Mouse (Mus musculus): ENCODE data around the gene Dnajc11. TPM values are rescaled to one million over a fixed set of nuclear protein-coding genes. Genes with fewer than 3 reads are reported as not detected.
A peak's percentile ranks its signal among the peaks of the same experiment; 100 is the strongest.

Dnajc11 gene
- polyA plus RNA-seq, 1 experiment from 2014 or later: 85.8 TPM

- Histone ChIP-seq H3K4me3 (no peak overlapping the region), H3K27ac (no peak overlapping the region), H3K9me3 (no peaks in the 10 kb centered on the region), H3K4me1 (peaks cover 22% of the 10 kb centered on the region), H3K27me3 (ENCODE audit: insufficient read depth, poor library complexity, severe bottlenecking) (no peaks in the 10 kb centered on the region), H3K36me3 (peaks cover 71% of the 10 kb centered on the region)
- DNase-seq (ENCODE audit: low spot score): no peak
- 80% methylated on average over 8 of the region's 8 CpGs for WGBS
Measured at GRCm38 (mm10) chr4:151980699-151981098, 47.2 kb downstream of the Dnajc11 start.

GRCm38 (mm10) chr4:151981363-151981762, 47.9 kb downstream of the Dnajc11 start:
- peak; percentile 89 for DNase-seq (ENCODE audit: low spot score)
- peaks cover 70% of the 10 kb centered on the region for H3K36me3 ChIP-seq
- H3K4me1 ChIP-seq: peaks cover 28% of the 10 kb centered on the region
- no peak overlapping the region for H3K4me3 ChIP-seq
- no peaks in the 10 kb centered on the region for H3K9me3 ChIP-seq
- H3K27me3 ChIP-seq (ENCODE audit: insufficient read depth, poor library complexity, severe bottlenecking): no peaks in the 10 kb centered on the region
- H3K27ac ChIP-seq: no peak overlapping the region
- WGBS: 13% methylated on average over 5 of the region's 5 CpGs

DNA sequence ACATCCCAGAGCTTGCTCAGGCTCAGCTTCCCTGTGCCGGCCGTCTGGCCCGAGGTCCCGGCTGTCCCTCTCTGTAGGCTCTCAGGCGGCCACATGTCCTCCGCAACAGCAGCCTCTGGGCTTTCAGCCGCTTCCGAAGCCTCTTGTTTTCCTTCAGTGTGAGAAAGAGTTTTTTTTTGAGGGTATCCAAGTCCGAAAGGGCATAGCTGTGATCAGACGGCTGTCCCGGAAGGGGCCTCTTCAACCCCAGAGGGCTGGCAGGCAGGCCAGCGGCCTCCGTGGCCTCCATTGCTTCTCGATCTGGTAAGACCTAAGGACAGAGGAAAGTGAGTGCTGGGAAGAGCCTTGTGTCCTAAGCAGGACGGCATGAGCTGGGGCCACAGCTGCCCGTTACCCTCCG, 49.6 kb downstream of the Dnajc11 start:
- no peaks in the 10 kb centered on the region for H3K9me3 ChIP-seq
- H3K4me1 ChIP-seq: peaks cover 34% of the 10 kb centered on the region
- DNase-seq (ENCODE audit: low spot score): no peak
- WGBS: 54% methylated on average over 17 of the region's 17 CpGs
- H3K27ac ChIP-seq: no peak overlapping the region
- no peaks in the 10 kb centered on the region for H3K27me3 ChIP-seq (ENCODE audit: insufficient read depth, poor library complexity, severe bottlenecking)
- peak overlapping the region; percentile 9; the same call in 1 of the 2 replicates for H3K4me3 ChIP-seq
- peaks cover 54% of the 10 kb centered on the region for H3K36me3 ChIP-seq

GRCm38 (mm10) chr4:151983560-151983959, 50.1 kb downstream of the Dnajc11 start:
- WGBS: 24% methylated on average over 8 of the region's 9 CpGs
- peaks cover 36% of the 10 kb centered on the region for H3K4me1 ChIP-seq
- peak overlapping the region; percentile 6; the same call in 1 of the 2 replicates for H3K27ac ChIP-seq
- peaks cover 51% of the 10 kb centered on the region for H3K36me3 ChIP-seq
- H3K27me3 ChIP-seq (ENCODE audit: insufficient read depth, poor library complexity, severe bottlenecking): no peaks in the 10 kb centered on the region
- H3K4me3 ChIP-seq: peak overlapping the region; percentile 9; the same call in 1 of the 2 replicates
- no peaks in the 10 kb centered on the region for H3K9me3 ChIP-seq
- no peak for DNase-seq (ENCODE audit: low spot score)

- H3K4me1 ChIP-seq: peaks cover 42% of the 10 kb centered on the region
- H3K9me3 ChIP-seq: no peaks in the 10 kb centered on the region
- no peak for DNase-seq (ENCODE audit: low spot score)
- no peak overlapping the region for H3K4me3 ChIP-seq
- peaks cover 38% of the 10 kb centered on the region for H3K36me3 ChIP-seq
- 37% methylated on average over 10 of the region's 10 CpGs for WGBS
- H3K27ac ChIP-seq: peak overlapping the region; percentile 24; the same call in 1 of the 2 replicates
- H3K27me3 ChIP-seq (ENCODE audit: insufficient read depth, poor library complexity, severe bottlenecking): no peaks in the 10 kb centered on the region
Measured at GRCm38 (mm10) chr4:151985886-151986285, 52.4 kb downstream of the Dnajc11 start.

DNA sequence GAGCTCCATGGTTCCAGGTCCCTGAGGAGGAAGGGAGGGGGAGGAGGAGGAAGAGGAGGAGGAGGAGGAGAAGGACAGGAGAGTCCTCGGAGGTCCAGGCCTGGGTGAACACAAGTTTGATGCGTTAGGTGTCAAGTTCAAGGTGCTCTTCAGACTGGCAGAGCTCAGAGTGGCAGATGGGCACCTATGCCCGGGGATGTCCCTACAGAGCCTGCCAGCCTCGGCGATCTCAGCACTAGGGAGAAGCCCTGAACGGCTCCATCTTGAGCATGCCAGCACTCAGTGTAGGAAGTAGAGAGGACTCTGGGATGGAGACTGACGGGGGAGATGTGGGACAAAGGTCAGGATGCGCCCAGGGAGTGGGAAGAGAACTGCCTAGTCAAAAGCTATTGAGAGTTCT, 53.2 kb downstream of the Dnajc11 start:
- H3K4me3 ChIP-seq: no peak overlapping the region
- peaks cover 38% of the 10 kb centered on the region for H3K36me3 ChIP-seq
- H3K4me1 ChIP-seq: peaks cover 42% of the 10 kb centered on the region
- peak overlapping the region; percentile 24; the same call in 1 of the 2 replicates for H3K27ac ChIP-seq
- H3K27me3 ChIP-seq (ENCODE audit: insufficient read depth, poor library complexity, severe bottlenecking): no peaks in the 10 kb centered on the region
- no peaks in the 10 kb centered on the region for H3K9me3 ChIP-seq
- 63% methylated on average over 8 of the region's 8 CpGs for WGBS
- no peak for DNase-seq (ENCODE audit: low spot score)

- H3K36me3 ChIP-seq: peaks cover 40% of the 10 kb centered on the region
- WGBS: 23% methylated on average over 10 of the region's 10 CpGs
- peak overlapping the region; percentile 90 for H3K4me3 ChIP-seq
- no peak for DNase-seq (ENCODE audit: low spot score)
- no peaks in the 10 kb centered on the region for H3K9me3 ChIP-seq
- peak overlapping the region; percentile 96 for H3K27ac ChIP-seq
- no peaks in the 10 kb centered on the region for H3K27me3 ChIP-seq (ENCODE audit: insufficient read depth, poor library complexity, severe bottlenecking)
- peaks cover 43% of the 10 kb centered on the region for H3K4me1 ChIP-seq
Measured at GRCm38 (mm10) chr4:151988014-151988341, 54.5 kb downstream of the Dnajc11 start.

- WGBS: 1% methylated on average over 53 of the region's 54 CpGs
- no peaks in the 10 kb centered on the region for H3K27me3 ChIP-seq (ENCODE audit: insufficient read depth, poor library complexity, severe bottlenecking)
- peak within 1 kb of the TSS; percentile 96 for H3K27ac ChIP-seq
- H3K4me1 ChIP-seq: peaks cover 43% of the 10 kb centered on the region
- peak; percentile 86 for DNase-seq (ENCODE audit: low spot score)
- H3K36me3 ChIP-seq: peaks cover 40% of the 10 kb centered on the region
- no peaks in the 10 kb centered on the region for H3K9me3 ChIP-seq
- peak within 1 kb of the TSS; percentile 90 for H3K4me3 ChIP-seq
Measured at GRCm38 (mm10) chr4:151988342-151989109, 55.0 kb downstream of the Dnajc11 start, which contains the start of gene Thap3. TSS of gene Thap3 (minus strand) at chr4:151988997.

DNA sequence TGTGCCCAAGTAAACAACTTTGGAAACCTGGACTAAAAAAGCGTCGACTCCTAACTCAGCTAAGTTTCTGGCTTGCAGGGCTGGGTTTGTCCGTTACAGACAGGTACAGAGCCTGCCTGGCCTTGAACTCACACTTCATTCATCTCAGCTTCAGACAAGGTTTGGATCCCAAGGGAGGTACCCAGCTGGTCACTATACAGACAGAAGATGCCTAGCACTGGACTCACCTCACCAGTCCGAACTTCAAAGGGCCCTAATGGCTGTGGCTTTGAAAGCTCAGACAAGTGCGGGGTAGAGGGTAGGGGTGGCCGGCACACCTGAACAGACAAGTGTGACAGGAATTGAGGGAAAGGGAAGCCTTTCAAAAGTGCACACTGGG, 55.6 kb downstream of the Dnajc11 start:
- H3K36me3 ChIP-seq: peaks cover 41% of the 10 kb centered on the region
- H3K27me3 ChIP-seq (ENCODE audit: insufficient read depth, poor library complexity, severe bottlenecking): no peaks in the 10 kb centered on the region
- H3K4me1 ChIP-seq: peaks cover 42% of the 10 kb centered on the region
- peak overlapping the region; percentile 96 for H3K27ac ChIP-seq
- peak overlapping the region; percentile 90 for H3K4me3 ChIP-seq
- no peak for DNase-seq (ENCODE audit: low spot score)
- no peaks in the 10 kb centered on the region for H3K9me3 ChIP-seq
- WGBS: 36% methylated on average over 6 of the region's 6 CpGs

DNA sequence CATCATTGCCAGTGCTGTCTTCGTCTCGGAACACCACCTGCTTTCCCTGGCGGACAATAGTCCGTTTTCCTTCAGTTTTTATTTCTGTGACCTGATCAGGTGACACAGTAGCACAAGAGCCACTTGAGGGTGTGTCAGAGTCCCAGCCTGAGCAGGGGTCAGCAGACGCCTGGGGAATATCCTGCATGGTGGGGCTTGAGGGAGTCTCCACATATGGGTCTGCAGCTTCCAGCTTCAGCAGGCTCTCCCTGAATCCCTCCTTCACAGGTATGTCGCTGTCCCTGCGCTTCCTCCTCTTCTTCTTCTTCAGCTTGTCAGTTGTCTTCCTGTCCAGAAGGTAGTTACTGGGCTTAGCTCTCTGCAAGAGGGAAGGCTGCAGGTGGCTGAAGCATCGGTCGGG, 58.6 kb downstream of the Dnajc11 start:
- Histone ChIP-seq H3K9me3 (no peaks in the 10 kb centered on the region), H3K4me1 (peaks cover 30% of the 10 kb centered on the region), H3K27me3 (ENCODE audit: insufficient read depth, poor library complexity, severe bottlenecking) (no peaks in the 10 kb centered on the region), H3K36me3 (peaks cover 31% of the 10 kb centered on the region), H3K27ac (no peak overlapping the region), H3K4me3 (no peak overlapping the region)
- no peak for DNase-seq (ENCODE audit: low spot score)
- 89% methylated on average over 9 of the region's 9 CpGs for WGBS

- no peak overlapping the region for H3K27ac ChIP-seq
- peaks cover 31% of the 10 kb centered on the region for H3K36me3 ChIP-seq
- no peaks in the 10 kb centered on the region for H3K9me3 ChIP-seq
- no peak overlapping the region for H3K4me3 ChIP-seq
- WGBS: 82% methylated on average over 6 of the region's 6 CpGs
- no peak for DNase-seq (ENCODE audit: low spot score)
- H3K4me1 ChIP-seq: peaks cover 35% of the 10 kb centered on the region
- no peaks in the 10 kb centered on the region for H3K27me3 ChIP-seq (ENCODE audit: insufficient read depth, poor library complexity, severe bottlenecking)
Measured at GRCm38 (mm10) chr4:151993035-151993434, 59.5 kb downstream of the Dnajc11 start.

- peaks cover 24% of the 10 kb centered on the region for H3K4me1 ChIP-seq
Measured at GRCm38 (mm10) chr4:151994228-151995171, 61.0 kb downstream of the Dnajc11 start.

More at GRCm38 (mm10) chr4:151994228-151995171, 61.0 kb downstream of the Dnajc11 start:
- DNase-seq (ENCODE audit: low spot score): no peak
- Histone ChIP-seq H3K36me3 (peaks cover 31% of the 10 kb centered on the region), H3K27ac (peak overlapping the region; percentile 97), H3K4me3 (peak overlapping the region; percentile 100), H3K27me3 (ENCODE audit: insufficient read depth, poor library complexity, severe bottlenecking) (no peaks in the 10 kb centered on the region), H3K9me3 (no peaks in the 10 kb centered on the region)
- WGBS: 1% methylated on average over 61 of the region's 61 CpGs
